Mouse (Mus musculus): ENCODE data around the gene Zbtb17. TPM values are rescaled to one million over a fixed set of nuclear protein-coding genes. Genes with fewer than 3 reads are reported as not detected.

Zbtb17 gene
- 12.2 TPM for polyA plus RNA-seq (2014; fragmentation: Illumina TruSeq; extraction: RNeasy Lipid Tissue Mini Kit (QIAGEN cat#74804); ENCODE audit: insufficient read depth, low read depth, low replicate concordance)

GRCm38 (mm10) chr4:141444451-141445327 is at the start of gene Zbtb17:
Zbtb17 (plus strand) TSS chr4:141444654.

DNA sequence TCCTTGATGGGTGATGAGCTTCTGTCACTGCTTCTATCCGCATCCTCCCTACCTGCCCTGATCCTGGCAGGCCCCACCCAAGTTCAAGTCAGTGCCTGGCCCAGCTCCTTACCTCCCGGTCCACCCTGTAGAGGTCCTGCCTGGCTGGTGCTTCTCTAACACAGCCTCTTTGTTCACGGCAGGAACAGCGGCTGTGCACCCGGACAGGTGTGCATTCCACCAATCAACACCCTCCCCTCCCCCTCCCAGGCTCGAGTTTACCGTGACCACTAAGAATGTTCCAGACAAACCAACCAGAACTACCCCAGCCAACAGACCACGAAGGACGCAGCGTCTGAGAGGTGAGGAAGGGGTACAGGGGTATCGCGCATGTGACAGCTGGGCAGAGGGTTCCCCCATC is 45.9 kb upstream of the Zbtb17 start, which contains the start of gene Clcnka:
Gene Clcnka, minus strand, starts transcription at position 180 of the 400 bp plus-strand sequence.

DNA sequence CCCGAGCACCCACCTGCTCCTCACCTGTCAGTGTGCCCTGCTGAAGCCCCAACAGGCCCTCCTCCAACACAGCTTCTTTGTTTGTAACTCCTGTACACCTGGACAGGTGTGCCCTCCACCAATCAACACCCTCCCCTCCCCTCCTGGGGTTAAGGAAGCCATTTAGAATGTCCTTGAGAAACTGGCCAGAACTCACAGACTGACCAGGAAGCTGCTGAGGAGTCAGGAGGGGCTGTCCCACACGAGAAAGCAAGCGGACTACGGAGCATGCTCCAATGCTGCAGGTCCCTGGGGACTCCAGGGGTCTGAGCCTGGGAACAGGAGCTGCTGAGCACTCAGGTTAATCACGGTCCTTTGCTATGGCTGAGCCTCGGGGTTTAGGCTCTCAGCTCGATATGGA is 28.5 kb upstream of the Zbtb17 start, which contains the start of gene Clcnkb:
Gene Clcnkb, minus strand, starts transcription at position 91 of the 400 bp plus-strand sequence.

GRCm38 (mm10) chr4:141420192-141420829 is 24.1 kb upstream of the Zbtb17 start, which contains the start of gene Hspb7:
Hspb7 (plus strand) TSS chr4:141420779.

GRCm38 (mm10) chr4:141435974-141436373 is 8.5 kb upstream of the Zbtb17 start, which contains the start of gene Srarp:
Srarp (minus strand) TSS chr4:141436105.

Other genes with a start within 250 kb of the Zbtb17 start
- 0.23 TPM for gene Rsg1, start 230.7 kb upstream of the Zbtb17 start, polyA plus RNA-seq (2014; fragmentation: Illumina TruSeq; extraction: RNeasy Lipid Tissue Mini Kit (QIAGEN cat#74804); ENCODE audit: insufficient read depth, low read depth, low replicate concordance)
- 5.1 TPM for gene Arhgef19, start 205.2 kb upstream of the Zbtb17 start, polyA plus RNA-seq (2014; fragmentation: Illumina TruSeq; extraction: RNeasy Lipid Tissue Mini Kit (QIAGEN cat#74804); ENCODE audit: insufficient read depth, low read depth, low replicate concordance)
- gene Epha2, start 143.4 kb upstream of the Zbtb17 start, polyA plus RNA-seq (2014; fragmentation: Illumina TruSeq; extraction: RNeasy Lipid Tissue Mini Kit (QIAGEN cat#74804); ENCODE audit: insufficient read depth, low read depth, low replicate concordance), result 17.4 TPM
- gene Fam131c, start 76.4 kb upstream of the Zbtb17 start, polyA plus RNA-seq (2014; fragmentation: Illumina TruSeq; extraction: RNeasy Lipid Tissue Mini Kit (QIAGEN cat#74804); ENCODE audit: insufficient read depth, low read depth, low replicate concordance), result 0.87 TPM
- gene Clcnka, start 45.9 kb upstream of the Zbtb17 start, polyA plus RNA-seq (2014; fragmentation: Illumina TruSeq; extraction: RNeasy Lipid Tissue Mini Kit (QIAGEN cat#74804); ENCODE audit: insufficient read depth, low read depth, low replicate concordance), result not detected
- not detected for gene Clcnkb, start 28.6 kb upstream of the Zbtb17 start, polyA plus RNA-seq (2014; fragmentation: Illumina TruSeq; extraction: RNeasy Lipid Tissue Mini Kit (QIAGEN cat#74804); ENCODE audit: insufficient read depth, low read depth, low replicate concordance)
- gene Hspb7, start 23.9 kb upstream of the Zbtb17 start, polyA plus RNA-seq (2014; fragmentation: Illumina TruSeq; extraction: RNeasy Lipid Tissue Mini Kit (QIAGEN cat#74804); ENCODE audit: insufficient read depth, low read depth, low replicate concordance), result 11.0 TPM
- gene Srarp, start 8.5 kb upstream of the Zbtb17 start, polyA plus RNA-seq (2014; fragmentation: Illumina TruSeq; extraction: RNeasy Lipid Tissue Mini Kit (QIAGEN cat#74804); ENCODE audit: insufficient read depth, low read depth, low replicate concordance), result not detected
- gene Spen, start 93.9 kb downstream of the Zbtb17 start, polyA plus RNA-seq (2014; fragmentation: Illumina TruSeq; extraction: RNeasy Lipid Tissue Mini Kit (QIAGEN cat#74804); ENCODE audit: insufficient read depth, low read depth, low replicate concordance), result 2.8 TPM
- 19.7 TPM for gene Fblim1, start 161.4 kb downstream of the Zbtb17 start, polyA plus RNA-seq (2014; fragmentation: Illumina TruSeq; extraction: RNeasy Lipid Tissue Mini Kit (QIAGEN cat#74804); ENCODE audit: insufficient read depth, low read depth, low replicate concordance)
- 1.9 TPM for gene Tmem82, start 174.0 kb downstream of the Zbtb17 start, polyA plus RNA-seq (2014; fragmentation: Illumina TruSeq; extraction: RNeasy Lipid Tissue Mini Kit (QIAGEN cat#74804); ENCODE audit: insufficient read depth, low read depth, low replicate concordance)
- 2.5 TPM for gene Slc25a34, start 179.2 kb downstream of the Zbtb17 start, polyA plus RNA-seq (2014; fragmentation: Illumina TruSeq; extraction: RNeasy Lipid Tissue Mini Kit (QIAGEN cat#74804); ENCODE audit: insufficient read depth, low read depth, low replicate concordance)
- gene Plekhm2, start 220.2 kb downstream of the Zbtb17 start, polyA plus RNA-seq (2014; fragmentation: Illumina TruSeq; extraction: RNeasy Lipid Tissue Mini Kit (QIAGEN cat#74804); ENCODE audit: insufficient read depth, low read depth, low replicate concordance), result 10.9 TPM
- gene Rsc1a1, start 240.9 kb downstream of the Zbtb17 start, polyA plus RNA-seq (2014; fragmentation: Illumina TruSeq; extraction: RNeasy Lipid Tissue Mini Kit (QIAGEN cat#74804); ENCODE audit: insufficient read depth, low read depth, low replicate concordance), result 2.7 TPM